In the genomic region with DNA sequence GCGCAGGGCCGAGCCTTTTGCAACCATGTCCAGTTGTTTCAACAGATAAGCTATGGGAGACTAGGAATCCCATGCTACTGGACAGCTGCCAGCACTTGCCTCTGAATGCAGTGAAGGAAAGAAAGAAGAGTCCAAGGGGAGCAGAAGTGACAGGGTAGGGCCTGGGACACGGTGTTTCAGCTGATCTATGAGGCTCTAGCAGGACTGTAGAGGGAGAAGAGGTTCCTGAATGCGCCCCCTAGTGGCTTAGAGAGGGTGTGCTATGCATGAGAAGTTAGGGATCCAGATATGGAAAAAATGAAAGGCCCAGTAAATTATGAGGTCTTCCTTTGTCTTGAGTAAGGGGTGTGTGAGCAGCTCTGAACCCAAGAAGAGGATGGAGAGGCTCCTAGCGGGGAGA, we compare ENCODE assay signal across 10 mouse cellular contexts. TPM values are rescaled to one million over a fixed set of nuclear protein-coding genes. Genes with fewer than 3 reads are reported as not detected.
DNase-seq lines count a peak whose midpoint lies in the region; ATAC-seq and TF ChIP-seq lines count a peak whose summit lies in the region.
"Had no signal": no experiment of that assay in that cellular context is flagged by ENCODE, and none has a peak within 500 bp of the region (broad histone marks: within the 10 kb centered on the region; RNA-seq: fewer than 3 reads in every experiment).

No protein-coding gene starts in this region.

- no peaks in the 10 kb centered on the region for H3K36me3 ChIP-seq in kidney, embryonic 15.5 days
- H3K36me3 ChIP-seq in ES-E14 (ENCODE audit: control insufficient read depth, insufficient read depth, low read length, poor library complexity, severe bottlenecking), result no peaks in the 10 kb centered on the region
- no peaks in the 10 kb centered on the region for H3K36me3 ChIP-seq in heart, embryonic 16.5 days (ENCODE audit: control insufficient read depth, insufficient read depth)
- H3K36me3 ChIP-seq in limb, embryonic 11.5 days (ENCODE audit: control insufficient read depth, insufficient read depth, low read length), result no peaks in the 10 kb centered on the region
- H3K36me3 ChIP-seq: neural tube, embryonic 12.5 days had no signal

- H3K27ac ChIP-seq in kidney, embryonic 15.5 days, result no peak overlapping the region
- H3K27ac ChIP-seq in ES-E14 (ENCODE audit: insufficient read depth, low read depth, low read length, poor library complexity, severe bottlenecking), result no peak overlapping the region
- H3K27ac ChIP-seq in heart, embryonic 16.5 days (ENCODE audit: low read length), result 0 out of 2 replicates have a peak overlapping the region, but pooled peaks have one; percentile 25
- H3K27ac ChIP-seq in limb, embryonic 11.5 days (replicated peaks; ENCODE audit: low read depth, low read length), result no peak overlapping the region
- H3K27ac ChIP-seq in olfactory bulb, adult 2 months (ENCODE audit: insufficient read depth, low read depth, low read length), result no peak overlapping the region
- H3K27ac ChIP-seq: neural tube, embryonic 12.5 days had no signal

- no peak for TF ChIP-seq POLR2A in olfactory bulb, adult 2 months (IDR thresholded peaks at IDR 0.05; ENCODE audit: insufficient read depth, low read depth, low read length)

- no peak overlapping the region for H3K9ac ChIP-seq in kidney, embryonic 15.5 days
- no peak overlapping the region for H3K9ac ChIP-seq in ES-E14 (ENCODE audit: insufficient read depth, low read depth, low read length, poor library complexity, severe bottlenecking)
- 0 out of 2 replicates have a peak overlapping the region, but pooled peaks have one; percentile 39 for H3K9ac ChIP-seq in heart, embryonic 16.5 days (ENCODE audit: low read length)
- no peak overlapping the region for H3K9ac ChIP-seq in limb, embryonic 11.5 days (ENCODE audit: low read length)
- H3K9ac ChIP-seq: neural tube, embryonic 12.5 days had no signal

- H3K4me3 ChIP-seq in kidney, embryonic 15.5 days (replicated peaks), result no peak overlapping the region
- H3K4me3 ChIP-seq in ES-E14 (ENCODE audit: insufficient read depth in 1 of 2, low read depth in 1 of 2, low read length in 2 of 2, poor library complexity in 1 of 2, severe bottlenecking in 1 of 2), result no peak overlapping the region
- H3K4me3 ChIP-seq in heart, embryonic 16.5 days (ENCODE audit: low read length), result no peak overlapping the region
- no peak overlapping the region for H3K4me3 ChIP-seq in limb, embryonic 11.5 days (ENCODE audit: low read depth, low read length)
- H3K4me3 ChIP-seq in olfactory bulb, adult 2 months (ENCODE audit: insufficient read depth, low read depth, low read length), result no peak overlapping the region
- H3K4me3 ChIP-seq: erythroblast, embryonic 14.5 days; neural tube, embryonic 12.5 days had no signal

- TF ChIP-seq CTCF in olfactory bulb, adult 2 months (IDR thresholded peaks at IDR 0.05; ENCODE audit: insufficient read depth, low read depth, low read length), result 0 out of 2 replicates have a peak, but pooled peaks have one; percentile 12

- H3K27me3 ChIP-seq in kidney, embryonic 15.5 days, result no peaks in the 10 kb centered on the region
- no peaks in the 10 kb centered on the region for H3K27me3 ChIP-seq in heart, embryonic 16.5 days (ENCODE audit: control insufficient read depth, insufficient read depth, low read length)
- no peaks in the 10 kb centered on the region for H3K27me3 ChIP-seq in limb, embryonic 11.5 days (ENCODE audit: control insufficient read depth, insufficient read depth, low read length)
- H3K27me3 ChIP-seq: neural tube, embryonic 12.5 days had no signal

- peak; percentile 18 for DNase-seq in kidney, adult 11 months
- DNase-seq in ES-E14 (ENCODE audit: low read depth, low spot score), result peak; percentile 55
- DNase-seq in brain, adult 2 months (ENCODE audit: low read depth, low spot score), result peak; percentile 53
- peak; percentile 57 for DNase-seq in limb, embryonic 11.5 days (ENCODE audit: low spot score)

- H3K4me2 ChIP-seq in kidney, embryonic 15.5 days, result no peak overlapping the region
- H3K4me2 ChIP-seq in heart, embryonic 16.5 days (ENCODE audit: low read depth, low read length), result no peak overlapping the region
- H3K4me2 ChIP-seq in limb, embryonic 11.5 days (ENCODE audit: low read depth, severe bottlenecking), result no peak overlapping the region
- H3K4me2 ChIP-seq: neural tube, embryonic 12.5 days had no signal

- in situ Hi-C loops in ES-E14 (cut with MboI; ENCODE audit: low sequenced_read_pairs in 2 of 2, unreplicated experiment in 2 of 2), result no loop called here

- no peak for ATAC-seq in kidney, embryonic 15.5 days (replicated peaks; ENCODE audit: low FRiP score)
- ATAC-seq in heart, embryonic 16.5 days (replicated peaks; ENCODE audit: extremely low read depth, insufficient read depth, low FRiP score), result peak; percentile 91
- no peak for ATAC-seq in limb, embryonic 11.5 days (ENCODE audit: insufficient number of reproducible peaks, low FRiP score, low TSS enrichment, low read depth)
- ATAC-seq in monocyte, adult 5-6 weeks (replicated peaks; ENCODE audit: insufficient number of reproducible peaks, low FRiP score, low TSS enrichment, poor library complexity, severe bottlenecking), result no peak

- peaks cover 4% of the 10 kb centered on the region; the same call in 1 of the 2 replicates for H3K4me1 ChIP-seq in kidney, embryonic 15.5 days
- H3K4me1 ChIP-seq in ES-E14 (ENCODE audit: control insufficient read depth in 2 of 2, insufficient read depth in 2 of 2, low read length in 2 of 2, poor library complexity in 1 of 2), result no peaks in the 10 kb centered on the region
- peaks cover 13% of the 10 kb centered on the region for H3K4me1 ChIP-seq in heart, embryonic 16.5 days (ENCODE audit: control insufficient read depth, insufficient read depth, low read length)
- H3K4me1 ChIP-seq in limb, embryonic 11.5 days (ENCODE audit: control insufficient read depth, insufficient read depth, low read length), result no peaks in the 10 kb centered on the region
- H3K4me1 ChIP-seq in olfactory bulb, adult 2 months (ENCODE audit: control insufficient read depth, insufficient read depth, low read length), result no peaks in the 10 kb centered on the region
- H3K4me1 ChIP-seq: neural tube, embryonic 12.5 days had no signal

- WGBS in kidney, embryonic 15.5 days, result 42% methylated on average over 5 of the region's 5 CpGs
- 35% methylated on average over 5 of the region's 5 CpGs for WGBS in heart, embryonic 16.5 days
- 45% methylated on average over 5 of the region's 5 CpGs for WGBS in limb, embryonic 11.5 days
- 57% methylated on average over 5 of the region's 5 CpGs for whole genome bisulfite sequencing in olfactory bulb, adult 2 months

- H3K9me3 ChIP-seq in kidney, embryonic 15.5 days (replicated peaks), result no peaks in the 10 kb centered on the region
- H3K9me3 ChIP-seq in ES-E14 (ENCODE audit: control insufficient read depth, insufficient read depth, low read depth, low read length), result no peaks in the 10 kb centered on the region
- H3K9me3 ChIP-seq in heart, embryonic 16.5 days (replicated peaks; ENCODE audit: control insufficient read depth, low read length), result no peaks in the 10 kb centered on the region
- H3K9me3 ChIP-seq in limb, embryonic 11.5 days (ENCODE audit: control insufficient read depth, low read length), result no peaks in the 10 kb centered on the region
- H3K9me3 ChIP-seq: neural tube, embryonic 12.5 days had no signal

TF ChIP-seq in ES-E14, 5 proteins besides CTCF, POLR2A, EP300 and RAD21:
- TF ChIP-seq HCFC1 (IDR thresholded peaks at IDR 0.05; ENCODE audit: borderline replicate concordance, insufficient read depth, low read length) (no peak), ZNF384 (IDR thresholded peaks at IDR 0.05; ENCODE audit: low read depth, low read length) (no peak), ZC3H11A (IDR thresholded peaks at IDR 0.05; ENCODE audit: borderline replicate concordance, low read depth, low read length) (no peak), MAFK (IDR thresholded peaks at IDR 0.05; ENCODE audit: insufficient read depth, low read depth, low read length) (no peak), CHD2 (IDR thresholded peaks at IDR 0.05; ENCODE audit: low read depth, low read length) (no peak)

RNA-seq across cellular contexts. Expression of a gene that starts 11.4 kb away (rescaled TPM):
- 1.7 and 2.4 TPM in 2 replicates for polyA plus RNA-seq in kidney, embryonic 15.5 days (2015; fragmentation: Nextera tagmentation; extraction: Ambion mirVana)
- 0.11 and 0.22 TPM in 2 replicates for total RNA-seq in ES-E14 (2012; rRNA removed)
- polyA plus RNA-seq in heart, embryonic 16.5 days (2015; fragmentation: Nextera tagmentation; extraction: Ambion mirVana), result 254 and 278 TPM in 2 replicates
- polyA plus RNA-seq in limb, embryonic 11.5 days (2014; fragmentation: Nextera tagmentation; extraction: Ambion mirVana), result 1.4 and 1.7 TPM in 2 replicates
- polyA plus RNA-seq in olfactory bulb, adult 2 months (2012; ENCODE audit: insufficient read depth, insufficient read length, low replicate concordance, missing spikeins), result not detected in 2 replicates
- 0.10 to 13.1 TPM (median 7.9 TPM) in 3 replicates for total RNA-seq in monocyte, adult 5-6 weeks (2017)

RNA-seq across cellular contexts. Expression of a gene that starts 35.1 kb away (rescaled TPM):
- polyA plus RNA-seq in kidney, embryonic 15.5 days (2015; fragmentation: Nextera tagmentation; extraction: Ambion mirVana), result 42.8 and 46.2 TPM in 2 replicates
- 15.0 and 19.5 TPM in 2 replicates for total RNA-seq in ES-E14 (2012; rRNA removed)
- polyA plus RNA-seq in heart, embryonic 16.5 days (2015; fragmentation: Nextera tagmentation; extraction: Ambion mirVana), result 56.8 and 70.0 TPM in 2 replicates
- polyA plus RNA-seq in limb, embryonic 11.5 days (2014; fragmentation: Nextera tagmentation; extraction: Ambion mirVana), result 45.0 and 48.8 TPM in 2 replicates
- polyA plus RNA-seq in olfactory bulb, adult 2 months (2012; ENCODE audit: insufficient read depth, insufficient read length, low replicate concordance, missing spikeins), result not detected in 2 replicates
- total RNA-seq in monocyte, adult 5-6 weeks (2017), result 22.8 to 81.0 TPM (median 62.0 TPM) in 3 replicates

Comparison
In these comparisons a context has a peak if more than half of its experiments do, and no peak if none do; other contexts are left out.
1. RNA of a gene that starts 11.4 kb away (polyA plus RNA-seq): 254 to 278 TPM in heart, embryonic 16.5 days; 1.7 to 2.4 TPM in kidney, embryonic 15.5 days, 1.4 to 1.7 TPM in limb, embryonic 11.5 days and not detected in olfactory bulb, adult 2 months; every median in the first group is over 10 times any median in the second.
2. RNA of a gene that starts 35.1 kb away (polyA plus RNA-seq): 56.8 to 70.0 TPM in heart, embryonic 16.5 days, 45.0 to 48.8 TPM in limb, embryonic 11.5 days and 42.8 to 46.2 TPM in kidney, embryonic 15.5 days; not detected in olfactory bulb, adult 2 months; every median in the first group is over 10 times any median in the second.
3. Peak in every context shown above with its lines, with median percentiles within 50 percentile points of each other: DNase-seq.